Mouse (Mus musculus): ENCODE measurements at regions not wholly inside any gene's neighbourhood (a gene's known extent, or its start where the extent isn't known, plus 50 kb on each side); places are given as distances from the start of the nearest gene placed in this dataset.

GRCm38 (mm10) chr4:31849763-31850162 lies 114.1 kb upstream of the Map3k7 start:
- Histone ChIP-seq H3K4me3 (ENCODE audit: insufficient read depth, low read depth, low read length) (no peak overlapping the region), H3K27ac (replicated peaks; ENCODE audit: low read depth, low read length) (no peak overlapping the region), H3K4me1 (ENCODE audit: control insufficient read depth, insufficient read depth, insufficient read length, low read length) (no peaks in the 10 kb centered on the region)

GRCm38 (mm10) chr4:31851006-31851405 lies 112.9 kb upstream of the Map3k7 start:
- Histone ChIP-seq H3K4me1 (ENCODE audit: control insufficient read depth, insufficient read depth, insufficient read length, low read length) (no peaks in the 10 kb centered on the region), H3K27ac (replicated peaks; ENCODE audit: low read depth, low read length) (no peak overlapping the region), H3K4me3 (ENCODE audit: insufficient read depth, low read depth, low read length) (no peak overlapping the region)

- Histone ChIP-seq H3K4me1 (ENCODE audit: control insufficient read depth, insufficient read depth, insufficient read length, low read length) (no peaks in the 10 kb centered on the region), H3K27ac (replicated peaks; ENCODE audit: low read depth, low read length) (no peak overlapping the region), H3K4me3 (ENCODE audit: insufficient read depth, low read depth, low read length) (no peak overlapping the region)
Observed at GRCm38 (mm10) chr4:31853851-31854250, 110.0 kb upstream of the Map3k7 start.

GRCm38 (mm10) chr4:31860389-31860788 lies 103.5 kb upstream of the Map3k7 start:
- Histone ChIP-seq H3K27ac (replicated peaks; ENCODE audit: low read depth, low read length) (no peak overlapping the region), H3K4me1 (ENCODE audit: control insufficient read depth, insufficient read depth, insufficient read length, low read length) (no peaks in the 10 kb centered on the region), H3K4me3 (ENCODE audit: insufficient read depth, low read depth, low read length) (no peak overlapping the region)

GRCm38 (mm10) chr4:31861172-31861571 lies 102.7 kb upstream of the Map3k7 start:
- Histone ChIP-seq H3K27ac (replicated peaks; ENCODE audit: low read depth, low read length) (no peak overlapping the region), H3K4me3 (ENCODE audit: insufficient read depth, low read depth, low read length) (no peak overlapping the region), H3K4me1 (ENCODE audit: control insufficient read depth, insufficient read depth, insufficient read length, low read length) (no peaks in the 10 kb centered on the region)

GRCm38 (mm10) chr4:31872985-31873983 lies 90.6 kb upstream of the Map3k7 start:
- no peak overlapping the region for H3K4me3 ChIP-seq (ENCODE audit: insufficient read depth, low read depth, low read length)
- no peak overlapping the region for H3K27ac ChIP-seq (replicated peaks; ENCODE audit: low read depth, low read length)
- no peaks in the 10 kb centered on the region for H3K4me1 ChIP-seq (ENCODE audit: control insufficient read depth, insufficient read depth, insufficient read length, low read length)

GRCm38 (mm10) chr4:31877389-31877788 lies 86.5 kb upstream of the Map3k7 start:
- Histone ChIP-seq H3K4me1 (ENCODE audit: control insufficient read depth, insufficient read depth, insufficient read length, low read length) (no peaks in the 10 kb centered on the region), H3K27ac (replicated peaks; ENCODE audit: low read depth, low read length) (no peak overlapping the region), H3K4me3 (ENCODE audit: insufficient read depth, low read depth, low read length) (no peak overlapping the region)

- Histone ChIP-seq H3K4me3 (ENCODE audit: insufficient read depth, low read depth, low read length) (no peak overlapping the region), H3K27ac (replicated peaks; ENCODE audit: low read depth, low read length) (no peak overlapping the region), H3K4me1 (ENCODE audit: control insufficient read depth, insufficient read depth, insufficient read length, low read length) (no peaks in the 10 kb centered on the region)
Observed at GRCm38 (mm10) chr4:31878493-31879191, 85.3 kb upstream of the Map3k7 start.

- no peak overlapping the region for H3K4me3 ChIP-seq (ENCODE audit: insufficient read depth, low read depth, low read length)
- H3K27ac ChIP-seq (replicated peaks; ENCODE audit: low read depth, low read length), result no peak overlapping the region
- H3K4me1 ChIP-seq (ENCODE audit: control insufficient read depth, insufficient read depth, insufficient read length, low read length), result no peaks in the 10 kb centered on the region
Observed at GRCm38 (mm10) chr4:31879192-31879585, 84.7 kb upstream of the Map3k7 start.

- Histone ChIP-seq H3K27ac (replicated peaks; ENCODE audit: low read depth, low read length) (no peak overlapping the region), H3K4me3 (ENCODE audit: insufficient read depth, low read depth, low read length) (no peak overlapping the region), H3K4me1 (ENCODE audit: control insufficient read depth, insufficient read depth, insufficient read length, low read length) (no peaks in the 10 kb centered on the region)
Observed at GRCm38 (mm10) chr4:31880213-31880612, 83.7 kb upstream of the Map3k7 start.

- no peaks in the 10 kb centered on the region for H3K4me1 ChIP-seq (ENCODE audit: control insufficient read depth, insufficient read depth, insufficient read length, low read length)
- H3K27ac ChIP-seq (replicated peaks; ENCODE audit: low read depth, low read length), result no peak overlapping the region
- H3K4me3 ChIP-seq (ENCODE audit: insufficient read depth, low read depth, low read length), result no peak overlapping the region
Observed at GRCm38 (mm10) chr4:31889673-31890072, 74.2 kb upstream of the Map3k7 start.

GRCm38 (mm10) chr4:31909086-31909673 lies 54.7 kb upstream of the Map3k7 start:
- Histone ChIP-seq H3K4me3 (ENCODE audit: insufficient read depth, low read depth, low read length) (no peak overlapping the region), H3K27ac (replicated peaks; ENCODE audit: low read depth, low read length) (no peak overlapping the region), H3K4me1 (ENCODE audit: control insufficient read depth, insufficient read depth, insufficient read length, low read length) (no peaks in the 10 kb centered on the region)
